24 mouse cellular contexts compared by ENCODE assay signal in genomic region chr12:13729901-13730637, GRCm38 (mm10).
A peak's percentile ranks its signal among the peaks of the same experiment; 100 is the strongest.
DNase-seq lines count a peak whose midpoint lies in the region; ATAC-seq and TF ChIP-seq lines count a peak whose summit lies in the region.
"Had no signal": no experiment of that assay in that cellular context is flagged by ENCODE, and none has a peak within 500 bp of the region (broad histone marks: within the 10 kb centered on the region; RNA-seq: fewer than 3 reads in every experiment).

No protein-coding gene starts in this region.

- H3K9ac ChIP-seq in liver, adult 2 months (ENCODE audit: low read depth, low read length) = no peak overlapping the region
- H3K9ac ChIP-seq in liver, embryonic 12.5 days = no peak overlapping the region
- no peak overlapping the region for H3K9ac ChIP-seq in liver, postnatal 0 days (replicated peaks)
- no peak overlapping the region for H3K9ac ChIP-seq in liver, embryonic 11.5 days (ENCODE audit: low read depth, low read length)
- no peak overlapping the region for H3K9ac ChIP-seq in intestine, postnatal 0 days (ENCODE audit: low read depth, low read length)
- H3K9ac ChIP-seq: embryonic facial prominence, embryonic 12.5 days; forebrain, embryonic 13.5 days had no signal

- WGBS in liver, adult 2 months = 15% methylated on average over 2 of the region's 2 CpGs
- 58% methylated on average over 2 of the region's 2 CpGs for WGBS in liver, embryonic 12.5 days (ENCODE audit: insufficient replicate concordance)
- WGBS in liver, postnatal 0 days (ENCODE audit: insufficient replicate concordance) = 33% methylated on average over 2 of the region's 2 CpGs
- 61% methylated on average over 2 of the region's 2 CpGs for WGBS in liver, embryonic 11.5 days
- 37% methylated on average over 2 of the region's 2 CpGs for WGBS in intestine, postnatal 0 days

- TF ChIP-seq POLR2A in liver, adult 2 months (IDR thresholded peaks at IDR 0.05; ENCODE audit: extremely low read depth, insufficient read depth, low read length) = no peak

- no peak overlapping the region for H3K27ac ChIP-seq in liver, adult 2 months (replicated peaks; ENCODE audit: insufficient read depth, low read depth, low read length)
- no peak overlapping the region for H3K27ac ChIP-seq in liver, embryonic 12.5 days
- H3K27ac ChIP-seq in liver, postnatal 0 days (ENCODE audit: low read depth) = no peak overlapping the region
- H3K27ac ChIP-seq in liver, embryonic 11.5 days (ENCODE audit: low read depth, low read length) = no peak overlapping the region
- peak overlapping the region; percentile 63 for H3K27ac ChIP-seq in intestine, postnatal 0 days (ENCODE audit: low read depth, low read length)
- H3K27ac ChIP-seq: embryonic facial prominence, embryonic 10.5 days; embryonic facial prominence, embryonic 12.5 days; forebrain, embryonic 13.5 days had no signal

- peaks cover 8% of the 10 kb centered on the region for H3K4me1 ChIP-seq in liver, adult 2 months (ENCODE audit: control insufficient read depth, insufficient read depth, low read length)
- H3K4me1 ChIP-seq in liver, embryonic 12.5 days = no peaks in the 10 kb centered on the region
- no peaks in the 10 kb centered on the region for H3K4me1 ChIP-seq in liver, postnatal 0 days (ENCODE audit: insufficient read depth)
- H3K4me1 ChIP-seq in liver, embryonic 11.5 days (replicated peaks; ENCODE audit: control insufficient read depth, insufficient read depth, low read length) = no peaks in the 10 kb centered on the region
- H3K4me1 ChIP-seq in intestine, postnatal 0 days (replicated peaks; ENCODE audit: control insufficient read depth, insufficient read depth, low read length) = no peaks in the 10 kb centered on the region
- H3K4me1 ChIP-seq: embryonic facial prominence, embryonic 10.5 days; embryonic facial prominence, embryonic 12.5 days; forebrain, embryonic 13.5 days had no signal

- no peaks in the 10 kb centered on the region for H3K79me2 ChIP-seq in liver, adult 2 months (ENCODE audit: control insufficient read depth, insufficient read depth, low read length)

- H3K4me2 ChIP-seq in liver, embryonic 12.5 days = no peak overlapping the region
- H3K4me2 ChIP-seq in liver, postnatal 0 days (ENCODE audit: low read depth, low read length) = no peak overlapping the region
- H3K4me2 ChIP-seq in liver, embryonic 11.5 days = no peak overlapping the region
- no peak overlapping the region for H3K4me2 ChIP-seq in intestine, postnatal 0 days (replicated peaks; ENCODE audit: low read depth)
- H3K4me2 ChIP-seq: embryonic facial prominence, embryonic 12.5 days; forebrain, embryonic 13.5 days had no signal

- ATAC-seq in liver, embryonic 12.5 days = no peak
- ATAC-seq in liver, postnatal 0 days = peak; percentile 56
- ATAC-seq in liver, embryonic 11.5 days (replicated peaks; ENCODE audit: low FRiP score) = no peak
- peak; percentile 95 for ATAC-seq in intestine, postnatal 0 days
- ATAC-seq: activated CD4-positive, CD25-positive, alpha-beta regulatory T cell, adult 4 months; CD4-positive, CD25-positive, alpha-beta regulatory T cell, adult 4 months; Patski had no signal

- H3K27me3 ChIP-seq in liver, adult 2 months (ENCODE audit: control insufficient read depth, insufficient read depth, low read length) = no peaks in the 10 kb centered on the region
- no peaks in the 10 kb centered on the region for H3K27me3 ChIP-seq in liver, embryonic 12.5 days (replicated peaks)
- no peaks in the 10 kb centered on the region for H3K27me3 ChIP-seq in liver, postnatal 0 days (ENCODE audit: insufficient read depth, low read length)
- H3K27me3 ChIP-seq in liver, embryonic 11.5 days (replicated peaks; ENCODE audit: control insufficient read depth, insufficient read depth, low read length) = no peaks in the 10 kb centered on the region
- no peaks in the 10 kb centered on the region for H3K27me3 ChIP-seq in intestine, postnatal 0 days (replicated peaks; ENCODE audit: control insufficient read depth, insufficient read depth, low read length)
- H3K27me3 ChIP-seq: CH12.LX; embryonic facial prominence, embryonic 12.5 days; forebrain, embryonic 13.5 days; Patski had no signal

- H3K4me3 ChIP-seq in liver, adult 2 months (ENCODE audit: insufficient read depth, low read depth, low read length) = no peak overlapping the region
- no peak overlapping the region for H3K4me3 ChIP-seq in liver, embryonic 12.5 days
- no peak overlapping the region for H3K4me3 ChIP-seq in liver, postnatal 0 days (ENCODE audit: low read depth, low read length)
- H3K4me3 ChIP-seq in liver, embryonic 11.5 days (ENCODE audit: low read depth, low read length) = no peak overlapping the region
- no peak overlapping the region for H3K4me3 ChIP-seq in intestine, postnatal 0 days (ENCODE audit: low read depth, low read length)
- H3K4me3 ChIP-seq: embryonic facial prominence, embryonic 10.5 days; embryonic facial prominence, embryonic 12.5 days; forebrain, embryonic 13.5 days had no signal

- no peak for TF ChIP-seq EP300 in liver, postnatal 0 days (IDR thresholded peaks at IDR 0.05; ENCODE audit: low read depth)

- no peaks in the 10 kb centered on the region for H3K9me3 ChIP-seq in liver, embryonic 12.5 days (replicated peaks)
- H3K9me3 ChIP-seq in liver, postnatal 0 days (ENCODE audit: low read length) = no peaks in the 10 kb centered on the region
- no peaks in the 10 kb centered on the region for H3K9me3 ChIP-seq in liver, embryonic 11.5 days (ENCODE audit: control insufficient read depth, low read length)
- no peaks in the 10 kb centered on the region for H3K9me3 ChIP-seq in intestine, postnatal 0 days (ENCODE audit: control insufficient read depth)
- H3K9me3 ChIP-seq: embryonic facial prominence, embryonic 10.5 days; embryonic facial prominence, embryonic 12.5 days; forebrain, embryonic 13.5 days; G1E had no signal

- DNase-seq in liver, adult 2 months (ENCODE audit: extremely low read depth, low read depth, low spot score) = peak; percentile 91
- no peak for DNase-seq in liver, postnatal 0 days
- DNase-seq in liver, embryonic 11.5 days (ENCODE audit: low spot score) = no peak
- DNase-seq in frontal cortex, postnatal 36 days (ENCODE audit: low spot score in 2 of 2) = no peak
- no peak for DNase-seq in heart, adult 11 months
- DNase-seq: adrenal gland, adult 8-10 months; adrenal gland, postnatal 14 days; adrenal gland, postnatal 36 days; B cell, adult 2 months; cerebellum, adult 11-12 months; cerebellum, adult 2 months; cerebellum, adult 9-10 months; cerebellum, postnatal 10 days; cerebellum, postnatal 25 days had no signal

- TF ChIP-seq CTCF in liver, adult 2 months (IDR thresholded peaks at IDR 0.05; ENCODE audit: low read depth, low read length) = peak; percentile 22; the same call in 1 of the 2 replicates
- TF ChIP-seq CTCF in liver, postnatal 0 days (IDR thresholded peaks at IDR 0.05; ENCODE audit: low read depth) = no peak
- no peak for TF ChIP-seq CTCF in intestine, postnatal 0 days (IDR thresholded peaks at IDR 0.05; ENCODE audit: low read depth)

- H3K36me3 ChIP-seq in liver, adult 2 months (ENCODE audit: control insufficient read depth, insufficient read depth, low read length) = no peaks in the 10 kb centered on the region
- H3K36me3 ChIP-seq in liver, embryonic 12.5 days = no peaks in the 10 kb centered on the region
- no peaks in the 10 kb centered on the region for H3K36me3 ChIP-seq in liver, postnatal 0 days (replicated peaks; ENCODE audit: insufficient read depth, low read length)
- H3K36me3 ChIP-seq in liver, embryonic 11.5 days (ENCODE audit: control insufficient read depth, insufficient read depth, low read length) = no peaks in the 10 kb centered on the region
- no peaks in the 10 kb centered on the region for H3K36me3 ChIP-seq in intestine, postnatal 0 days (ENCODE audit: control insufficient read depth, insufficient read depth)
- H3K36me3 ChIP-seq: embryonic facial prominence, embryonic 10.5 days; embryonic facial prominence, embryonic 12.5 days; G1E had no signal

Comparison
In these comparisons a context has a peak if more than half of its experiments do, and no peak if none do; other contexts are left out.
1. ATAC-seq: peak in liver, postnatal 0 days (single experiment) and intestine, postnatal 0 days (single experiment); none in liver, embryonic 12.5 days (single experiment) and liver, embryonic 11.5 days (single experiment).